Mouse (Mus musculus) heart, embryonic 12.5 days (tissue): ENCODE data around the gene Golga5. TPM values are rescaled to one million over a fixed set of nuclear protein-coding genes. Genes with fewer than 3 reads are reported as not detected.

Experiments
- ATAC-seq: fragments of 200-750 bp; cut with Nextera tagmentation; 2 replicates; pipeline ENCODE4 v1.8.0; 2017; ENCODE audit warnings: moderate TSS enrichment, moderate library complexity; ENCODE audit not compliant: insufficient number of reproducible peaks, low FRiP score
- H3K27ac ChIP-seq: fragments of 300-500 bp; sonication (generic); 2 replicates; pipeline ENCODE4 v1.5.1; 2016; ENCODE audit warnings: mild to moderate bottlenecking, moderate library complexity; ENCODE audit not compliant: poor library complexity, severe bottlenecking
- H3K27me3 ChIP-seq: fragments of 300-500 bp; sonication (generic); replicated peaks from 2 replicates; pipeline ENCODE4 v1.6.1; 2016; ENCODE audit warnings: mild to moderate bottlenecking, moderate library complexity
- H3K36me3 ChIP-seq: fragments of 300-500 bp; sonication (generic); 2 replicates; pipeline ENCODE4 v1.6.1; 2016; ENCODE audit warnings: mild to moderate bottlenecking, moderate library complexity
- H3K4me1 ChIP-seq: fragments of 300-500 bp; sonication (generic); replicated peaks from 2 replicates; pipeline ENCODE4 v1.6.1; 2016; ENCODE audit warnings: mild to moderate bottlenecking
- H3K4me2 ChIP-seq: fragments of 300-500 bp; sonication (generic); 2 replicates; pipeline ENCODE4 v1.6.1; 2016; ENCODE audit warnings: mild to moderate bottlenecking, moderate library complexity
- H3K4me3 ChIP-seq: fragments of 300-500 bp; sonication (generic); 2 replicates; pipeline ENCODE4 v1.5.1; 2016; ENCODE audit warnings: mild to moderate bottlenecking
- H3K9ac ChIP-seq: fragments of 300-500 bp; sonication (generic); 2 replicates; pipeline ENCODE4 v1.6.1; 2016; ENCODE audit warnings: mild to moderate bottlenecking, moderate library complexity
- H3K9me3 ChIP-seq: fragments of 300-500 bp; sonication (generic); replicated peaks from 2 replicates; pipeline ENCODE4 v1.6.1; 2016; ENCODE audit warnings: mild to moderate bottlenecking, moderate library complexity
- WGBS: fragments of 180-500 bp; shearing (Covaris S2); methylation state at CpG from one replicate; pipeline ENCODE4 v1.1.7; 2016; 5-methylcytosine and 5-hydroxymethylcytosine counted together
- polyA plus RNA-seq: library from polyadenylated mRNA; unstranded; fragments of >200 nt; fragmentation: Nextera tagmentation; extraction: Ambion mirVana; gene quantifications from 2 replicates; pipeline ENCODE4 v1.2.1, GENCODE M21; 2016

Gene Golga5
- polyA plus RNA-seq, 1 experiment from 2014 or later, result 29.0 TPM

- no peak for ATAC-seq
- Histone ChIP-seq H3K27me3 (0 out of 2 replicates have a peak, but pooled peaks cover 9% of the 10 kb centered on the region), H3K9me3 (no peaks in the 10 kb centered on the region), H3K27ac (no peak overlapping the region), H3K9ac (no peak overlapping the region), H3K36me3 (no peaks in the 10 kb centered on the region), H3K4me3 (no peak overlapping the region), H3K4me1 (no peaks in the 10 kb centered on the region), H3K4me2 (no peak overlapping the region)
- WGBS, result 90% methylated on average over 7 of the region's 7 CpGs
Measured at GRCm38 (mm10) chr12:102541168-102541567, 72.2 kb downstream of the Golga5 start.

- 0 out of 2 replicates have a peak, but pooled peaks cover 9% of the 10 kb centered on the region for H3K27me3 ChIP-seq
- no peak overlapping the region for H3K4me3 ChIP-seq
- H3K4me1 ChIP-seq, result no peaks in the 10 kb centered on the region
- H3K9ac ChIP-seq, result no peak overlapping the region
- no peak for ATAC-seq
- no peaks in the 10 kb centered on the region for H3K36me3 ChIP-seq
- H3K9me3 ChIP-seq, result no peaks in the 10 kb centered on the region
- no peak overlapping the region for H3K4me2 ChIP-seq
- 64% methylated on average over 6 of the region's 6 CpGs for WGBS
- H3K27ac ChIP-seq, result no peak overlapping the region
Measured at GRCm38 (mm10) chr12:102545122-102545521, 76.2 kb downstream of the Golga5 start.

Other genes starting within 250 kb of the Golga5 start
- gene Rin3, start 186.1 kb upstream of the Golga5 start, polyA plus RNA-seq, result 9.9 and 10.3 TPM in 2 replicates
- 126 and 127 TPM in 2 replicates for gene Lgmn, start 29.3 kb upstream of the Golga5 start, polyA plus RNA-seq
- 0.26 TPM in 1 of 2 replicates, not detected in the other for gene Chga, start 85.8 kb downstream of the Golga5 start, polyA plus RNA-seq
- gene Itpk1, start 235.8 kb downstream of the Golga5 start, polyA plus RNA-seq, result 5.5 and 6.9 TPM in 2 replicates